Mouse (Mus musculus): ENCODE measurements around the gene Btbd35f2.
"Not testable (repeated sequence)": the region's sequence is repeated elsewhere in the genome, so short reads cannot be mapped to it uniquely, and the experiment has no call there.

Btbd35f2 gene

GRCm38 (mm10) chrX:32278094-32278493 is at the start of gene Btbd35f2:
Btbd35f2 (plus strand) TSS chrX:32278394.
- not testable (repeated sequence) for DNase-seq (ENCODE audit: low spot score in 2 of 2)

All from natural killer cell, adult 2 months (primary cell).